Mouse (Mus musculus) kidney, embryonic 16.5 days (tissue): ENCODE measurements around the gene Il1r2. TPM values are rescaled to one million over a fixed set of nuclear protein-coding genes. Genes with fewer than 3 reads are reported as not detected.

ENCODE experiments used
- ATAC-seq: fragments of 200-750 bp; cut with Nextera tagmentation; 2 replicates; pipeline ENCODE4 v1.8.0; 2017; ENCODE audit warnings: moderate TSS enrichment; ENCODE audit not compliant: low FRiP score, low TSS enrichment
- H3K27ac ChIP-seq: fragments of 300-500 bp; sonication (generic); 2 replicates; pipeline ENCODE4 v1.5.1; 2014; ENCODE audit warnings: low read length
- H3K27me3 ChIP-seq: fragments of 300-500 bp; sonication (generic); 2 replicates; pipeline ENCODE4 v1.6.1; 2014; ENCODE audit warnings: low read length, control low read depth, mixed read lengths; ENCODE audit not compliant: insufficient read depth
- H3K36me3 ChIP-seq: fragments of 300-500 bp; sonication (generic); 2 replicates; pipeline ENCODE4 v1.6.1; 2014; ENCODE audit warnings: low read length, control low read depth, mixed read lengths; ENCODE audit not compliant: insufficient read depth
- H3K4me1 ChIP-seq: fragments of 300-500 bp; sonication (generic); 2 replicates; pipeline ENCODE4 v1.6.1; 2014; ENCODE audit warnings: low read length, control low read depth, mixed read lengths; ENCODE audit not compliant: insufficient read depth
- H3K4me2 ChIP-seq: fragments of 300-500 bp; sonication (generic); replicated peaks from 2 replicates; pipeline ENCODE4 v1.6.1; 2014; ENCODE audit warnings: low read depth, low read length
- H3K4me3 ChIP-seq: fragments of 300-500 bp; sonication (generic); 2 replicates; pipeline ENCODE4 v1.5.1; 2014; ENCODE audit warnings: mild to moderate bottlenecking, low read length
- H3K9ac ChIP-seq: fragments of 300-500 bp; sonication (generic); replicated peaks from 2 replicates; pipeline ENCODE4 v1.6.1; 2014; ENCODE audit warnings: low read length
- H3K9me3 ChIP-seq: fragments of 300-500 bp; sonication (generic); 2 replicates; pipeline ENCODE4 v1.6.1; 2016; ENCODE audit warnings: low read length, control low read depth
- WGBS: fragments of 180-500 bp; shearing (Covaris S2); extraction: QIAGEN DNeasy Blood & Tissue Kit; methylation state at CpG from one replicate; pipeline ENCODE4 v1.1.7; 2014; 5-methylcytosine and 5-hydroxymethylcytosine counted together
- polyA plus RNA-seq: library from polyadenylated mRNA; unstranded; fragments of >200 nt; fragmentation: Nextera tagmentation; extraction: Ambion mirVana; gene quantifications from 2 replicates; pipeline ENCODE4 v1.2.1, GENCODE M21; 2015

The Il1r2 gene
- polyA plus RNA-seq, 1 experiment from 2014 or later: 0.29 TPM

- Histone ChIP-seq H3K4me1 (no peaks in the 10 kb centered on the region), H3K36me3 (no peaks in the 10 kb centered on the region), H3K4me2 (no peak overlapping the region), H3K9ac (no peak overlapping the region), H3K4me3 (no peak overlapping the region), H3K27me3 (no peaks in the 10 kb centered on the region), H3K9me3 (no peaks in the 10 kb centered on the region), H3K27ac (no peak overlapping the region)
- WGBS: 78% methylated on average over 6 of the region's 6 CpGs
- ATAC-seq: no peak
Observed at GRCm38 (mm10) chr1:40156096-40156495, 82.2 kb downstream of the Il1r2 start.

DNA sequence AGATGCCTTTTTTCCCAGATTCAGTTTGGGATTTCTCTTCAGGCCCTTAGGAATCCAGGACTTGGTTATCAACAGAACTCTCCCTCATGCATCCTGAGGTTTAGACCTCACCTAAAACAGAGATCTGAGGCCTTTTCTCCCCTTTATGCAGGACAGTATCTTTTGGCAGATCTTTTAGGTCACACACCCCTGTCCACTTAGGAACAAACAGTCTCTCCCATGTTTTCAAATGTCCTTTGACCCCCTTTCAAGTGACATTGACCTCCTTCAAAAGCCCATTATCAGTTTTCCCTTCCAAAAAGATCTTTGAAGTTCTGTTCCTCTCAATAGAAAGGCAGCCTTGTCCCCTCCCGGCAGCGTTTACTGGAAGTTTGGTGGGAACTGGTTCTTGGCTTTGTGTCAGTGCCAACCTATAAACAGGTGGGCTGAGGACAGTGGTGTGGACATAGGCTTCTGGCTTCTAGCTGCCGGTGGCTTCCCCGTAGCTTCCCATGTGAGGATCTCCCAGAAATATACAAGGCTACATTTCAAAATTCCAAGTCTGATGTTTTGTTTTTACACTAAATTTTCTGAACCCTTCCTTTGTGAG is 89.5 kb downstream of the Il1r2 start:
- H3K27me3 ChIP-seq: no peaks in the 10 kb centered on the region
- no peaks in the 10 kb centered on the region for H3K36me3 ChIP-seq
- no peak for ATAC-seq
- no peaks in the 10 kb centered on the region; the same call in 1 of the 2 replicates for H3K9me3 ChIP-seq
- 89% methylated on average over 4 of the region's 4 CpGs for WGBS
- no peak overlapping the region for H3K9ac ChIP-seq
- H3K4me3 ChIP-seq: no peak overlapping the region
- no peak overlapping the region for H3K27ac ChIP-seq
- no peak overlapping the region for H3K4me2 ChIP-seq
- H3K4me1 ChIP-seq: no peaks in the 10 kb centered on the region

DNA sequence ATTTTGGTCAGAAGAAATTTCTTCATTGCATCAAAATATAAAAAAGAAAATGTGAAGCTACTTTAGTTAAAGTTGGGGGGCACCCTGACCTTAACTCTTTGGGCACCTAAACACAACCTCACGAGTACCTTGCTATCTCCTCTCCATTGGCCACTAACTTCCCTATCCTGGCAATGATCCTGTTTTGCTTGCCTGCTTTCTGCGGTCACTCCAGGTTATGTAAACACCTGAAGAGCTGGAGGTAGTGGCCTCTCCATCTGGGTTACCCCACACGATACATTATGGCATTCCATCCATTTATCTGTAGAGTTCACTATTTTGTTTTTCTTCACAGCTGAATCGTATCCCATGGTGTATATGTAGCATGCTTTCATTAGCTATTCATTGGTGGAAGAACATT is 90.5 kb downstream of the Il1r2 start:
- no peak overlapping the region for H3K4me2 ChIP-seq
- H3K36me3 ChIP-seq: no peaks in the 10 kb centered on the region
- ATAC-seq: no peak
- no peaks in the 10 kb centered on the region for H3K27me3 ChIP-seq
- 77% methylated on average over 4 of the region's 4 CpGs for WGBS
- H3K4me3 ChIP-seq: no peak overlapping the region
- H3K9ac ChIP-seq: no peak overlapping the region
- H3K4me1 ChIP-seq: no peaks in the 10 kb centered on the region
- no peak overlapping the region for H3K27ac ChIP-seq
- H3K9me3 ChIP-seq: no peaks in the 10 kb centered on the region; the same call in 1 of the 2 replicates

DNA sequence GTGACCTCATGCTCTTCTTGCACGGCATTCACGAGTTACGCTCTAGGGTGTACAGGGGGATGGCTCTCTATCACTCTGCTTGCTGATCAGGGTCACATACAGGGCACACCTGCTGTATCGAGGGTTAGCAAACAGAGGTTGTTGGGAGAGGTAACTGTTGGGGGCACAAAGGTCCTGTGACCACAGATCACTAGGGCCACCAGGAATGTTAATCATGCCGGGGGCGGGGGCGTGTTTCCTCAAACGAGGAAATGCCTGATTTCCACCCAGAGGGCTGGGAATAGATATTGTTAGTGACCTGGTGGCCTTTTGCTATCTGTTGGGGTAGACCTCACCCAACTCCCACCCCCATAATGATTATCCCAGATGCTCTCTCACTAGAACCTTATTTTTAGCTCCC is 93.7 kb downstream of the Il1r2 start:
- Histone ChIP-seq H3K27me3 (no peaks in the 10 kb centered on the region), H3K9me3 (no peaks in the 10 kb centered on the region; the same call in 1 of the 2 replicates), H3K36me3 (no peaks in the 10 kb centered on the region), H3K27ac (no peak overlapping the region), H3K9ac (no peak overlapping the region), H3K4me1 (no peaks in the 10 kb centered on the region), H3K4me2 (no peak overlapping the region), H3K4me3 (no peak overlapping the region)
- no peak; the same call in 1 of the 2 replicates for ATAC-seq
- WGBS: 68% methylated on average over 8 of the region's 8 CpGs

DNA sequence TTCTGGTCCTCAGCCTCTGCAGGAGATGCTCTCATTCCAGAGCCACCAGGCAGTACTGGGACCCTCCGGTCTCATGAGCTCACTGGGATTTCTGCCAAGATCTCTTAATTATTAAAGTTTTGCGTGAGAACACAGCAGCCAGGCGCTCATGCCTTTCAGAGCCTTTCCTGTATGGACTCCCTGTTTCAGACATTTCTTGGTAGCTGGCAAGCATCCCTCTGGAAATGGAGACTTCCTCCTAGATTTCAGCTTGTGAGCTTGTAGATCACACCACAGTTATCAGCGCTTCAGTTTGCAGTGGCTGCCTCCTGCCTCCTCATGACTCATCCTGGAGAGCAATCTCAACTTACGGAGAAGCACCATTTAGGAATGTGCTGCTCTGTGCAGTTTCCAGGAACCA is 98.0 kb downstream of the Il1r2 start:
- Histone ChIP-seq H3K27me3 (no peaks in the 10 kb centered on the region), H3K27ac (no peak overlapping the region), H3K4me1 (no peaks in the 10 kb centered on the region), H3K4me3 (no peak overlapping the region), H3K36me3 (no peaks in the 10 kb centered on the region), H3K4me2 (no peak overlapping the region), H3K9ac (no peak overlapping the region), H3K9me3 (no peaks in the 10 kb centered on the region)
- 43% methylated on average over 5 of the region's 5 CpGs for WGBS
- ATAC-seq: peak; percentile 74

- 91% methylated on average over 3 of the region's 3 CpGs for WGBS
- no peak for ATAC-seq
- Histone ChIP-seq H3K4me3 (no peak overlapping the region), H3K9ac (no peak overlapping the region), H3K27ac (no peak overlapping the region), H3K9me3 (peaks cover 6% of the 10 kb centered on the region; the same call in 1 of the 2 replicates), H3K4me1 (no peaks in the 10 kb centered on the region), H3K4me2 (no peak overlapping the region), H3K27me3 (no peaks in the 10 kb centered on the region), H3K36me3 (no peaks in the 10 kb centered on the region)
Observed at GRCm38 (mm10) chr1:40174146-40174545, 100.3 kb downstream of the Il1r2 start.

Other genes starting within 250 kb of the Il1r2 start
- 14.3 and 20.2 TPM in 2 replicates for gene Map4k4, start 173.2 kb upstream of the Il1r2 start, polyA plus RNA-seq
- gene Il1r1, start 151.0 kb downstream of the Il1r2 start, polyA plus RNA-seq: 5.1 and 5.3 TPM in 2 replicates